Mouse (Mus musculus): ENCODE results near the gene Krt76.

Gene Krt76

GRCm38 (mm10) chr15:101892820-101893219 lies at the start of gene Krt76:
TSS of gene Krt76 (minus strand) at chr15:101892920.
- DNase-seq (ENCODE audit: low read depth in 2 of 2, low spot score in 2 of 2), result no peak

DNA sequence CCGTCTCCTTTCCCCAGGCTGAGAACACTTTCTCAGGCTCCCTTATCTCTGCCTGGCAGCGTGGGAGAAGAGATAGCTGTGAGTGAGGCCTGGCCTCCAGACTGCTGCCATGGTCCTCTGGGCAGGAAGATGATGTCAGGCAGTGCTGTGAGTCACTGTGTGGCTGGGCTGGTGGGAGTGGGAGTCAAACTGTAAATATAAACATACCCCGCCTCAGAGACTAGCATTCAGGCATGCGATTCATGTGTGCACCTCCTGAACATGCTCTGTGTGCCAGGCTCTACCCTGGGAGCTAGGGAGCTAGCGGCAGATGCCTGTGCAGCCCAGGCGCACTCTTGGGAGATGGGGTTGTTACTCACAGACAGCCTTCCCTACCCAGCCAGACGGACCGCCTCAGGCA lies 49.2 kb upstream of the Krt76 start:
- no peak for DNase-seq (ENCODE audit: low read depth in 2 of 2, low spot score in 2 of 2)

DNA sequence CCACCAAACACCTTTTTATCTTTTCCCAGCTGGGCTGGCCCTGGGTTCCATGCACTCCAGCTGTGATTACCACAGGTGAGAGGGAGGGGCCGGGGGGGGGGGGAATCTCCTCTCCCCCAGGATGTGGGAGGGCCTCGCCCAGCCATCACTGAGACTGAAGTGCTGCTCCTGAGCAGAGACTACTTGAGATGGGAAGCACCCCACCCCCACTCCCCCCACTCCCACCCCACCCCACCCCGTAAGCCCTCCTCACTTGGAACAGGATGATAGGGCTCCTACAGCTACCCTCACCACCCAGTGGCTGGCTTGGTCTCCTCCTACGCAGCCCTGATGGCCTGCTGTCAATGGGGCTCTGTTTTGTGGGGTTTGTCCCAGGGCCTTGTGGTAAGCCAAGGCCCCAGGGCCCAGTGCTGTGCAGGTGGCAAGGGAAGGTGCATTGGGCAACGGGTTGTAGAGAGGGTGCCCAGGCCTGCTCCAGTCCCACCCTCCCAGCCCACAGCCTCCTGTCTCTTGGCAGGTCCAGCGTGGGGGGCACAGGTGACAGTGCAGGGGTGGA lies 47.6 kb upstream of the Krt76 start, which contains the start of gene Krt79:
TSS of gene Krt79 (minus strand) at position 51 of the 556 bp plus-strand sequence.
- DNase-seq (ENCODE audit: low read depth in 2 of 2, low spot score in 2 of 2), result no peak

DNA sequence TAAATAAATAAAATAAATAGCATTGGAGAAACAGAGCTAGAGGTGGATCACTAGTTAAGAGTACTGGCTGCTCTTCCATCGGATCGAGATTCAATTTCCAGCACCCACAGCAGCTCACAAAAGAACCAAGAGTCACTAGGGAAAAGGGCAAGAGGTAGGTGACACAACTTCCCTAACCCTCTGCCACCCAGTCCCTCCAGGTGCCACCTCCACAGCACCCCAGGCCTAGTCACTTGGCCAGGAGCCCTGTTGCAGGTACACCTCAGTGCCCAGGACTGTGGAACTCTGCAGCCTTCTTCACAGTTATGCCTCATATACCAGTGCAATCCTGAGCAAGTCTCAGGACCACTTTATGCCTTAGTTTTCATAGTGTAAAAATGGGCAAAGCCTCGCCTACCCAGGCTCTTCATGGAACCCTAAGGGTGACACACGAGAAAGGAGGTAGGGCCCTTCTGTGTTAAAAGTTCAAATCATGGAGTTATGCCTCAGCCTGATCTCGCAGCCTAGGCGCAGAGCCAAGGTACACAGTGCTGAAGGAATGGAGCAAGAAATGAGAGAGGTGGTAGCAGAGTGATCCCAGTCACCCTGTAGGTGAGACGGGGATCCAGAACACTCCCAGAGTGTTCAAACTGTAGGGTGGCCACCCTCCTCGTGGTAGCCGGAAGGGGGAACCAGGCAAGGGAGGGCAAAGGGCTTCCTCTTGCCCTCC lies 46.0 kb upstream of the Krt76 start:
- DNase-seq (ENCODE audit: low read depth in 2 of 2, low spot score in 2 of 2), result no peak

GRCm38 (mm10) chr15:101933024-101933423 lies 40.3 kb upstream of the Krt76 start:
- no peak for DNase-seq (ENCODE audit: low read depth in 2 of 2, low spot score in 2 of 2)

GRCm38 (mm10) chr15:101929666-101930065 lies 36.9 kb upstream of the Krt76 start:
- DNase-seq (ENCODE audit: low read depth in 2 of 2, low spot score in 2 of 2), result no peak

DNA sequence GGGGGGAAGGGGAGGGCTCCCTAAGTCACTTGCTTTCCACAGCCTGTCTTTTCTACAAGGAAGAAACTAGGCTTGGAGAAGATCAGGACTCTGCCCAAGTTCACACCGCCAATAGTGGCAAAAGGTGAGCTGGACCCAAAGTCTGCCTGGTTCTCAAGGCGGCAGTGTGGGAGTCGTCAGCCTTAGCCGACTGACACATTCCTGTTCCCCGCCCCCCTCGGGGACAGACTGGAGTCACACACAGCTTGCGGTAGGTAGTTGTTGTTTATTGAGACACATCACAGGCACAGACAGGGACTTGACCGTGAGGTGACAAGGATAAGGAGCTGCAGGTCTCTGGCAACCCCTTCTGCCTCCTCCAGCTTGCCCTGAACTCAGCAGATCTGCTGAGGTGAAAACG lies 36.4 kb upstream of the Krt76 start:
- no peak for DNase-seq (ENCODE audit: low read depth in 2 of 2, low spot score in 2 of 2)

DNA sequence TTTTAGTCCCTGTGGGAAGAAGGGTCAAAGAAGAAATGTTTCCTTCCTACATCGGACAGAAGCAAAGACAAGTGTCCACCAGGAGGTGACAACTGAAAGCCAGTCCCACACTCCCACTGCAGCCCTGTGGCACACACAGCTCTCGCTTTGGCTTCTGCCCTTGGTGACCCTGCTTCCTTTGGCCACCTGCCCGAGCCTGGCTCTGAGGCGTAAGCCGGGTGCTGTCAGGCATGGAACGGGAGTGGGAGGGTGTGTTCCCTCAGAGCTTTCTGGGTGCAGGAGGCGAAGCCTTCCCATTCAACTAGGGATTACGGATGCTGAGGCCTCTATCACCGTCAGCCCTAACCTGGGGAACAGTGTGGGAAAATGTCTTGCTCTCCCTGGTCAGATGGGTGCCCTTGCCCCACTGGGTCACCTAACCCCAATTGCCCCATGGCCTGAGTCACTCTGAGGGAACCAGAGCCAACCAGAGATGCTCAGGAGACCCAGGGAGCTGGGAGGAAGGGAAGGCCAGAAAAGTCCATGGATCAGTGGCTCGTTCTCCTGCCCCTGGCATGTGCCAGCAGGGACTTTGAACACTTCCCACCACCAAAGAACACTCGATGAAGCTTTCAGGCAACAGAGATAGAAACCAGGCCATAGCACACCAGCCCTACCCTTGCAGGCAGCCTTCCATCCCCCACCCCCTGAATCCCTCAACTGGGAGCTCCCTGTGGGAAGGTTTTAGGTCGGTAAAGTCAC lies 34.8 kb upstream of the Krt76 start:
- no peak for DNase-seq (ENCODE audit: low read depth in 2 of 2, low spot score in 2 of 2)

- no peak for DNase-seq (ENCODE audit: low read depth in 2 of 2, low spot score in 2 of 2)
Measured at GRCm38 (mm10) chr15:101925041-101925440, 32.3 kb upstream of the Krt76 start.

GRCm38 (mm10) chr15:101924635-101925034 lies 31.9 kb upstream of the Krt76 start, which contains the start of gene Krt4:
TSS of gene Krt4 (minus strand) at chr15:101924735.
- no peak for DNase-seq (ENCODE audit: low read depth in 2 of 2, low spot score in 2 of 2)

GRCm38 (mm10) chr15:101922296-101922695 lies 29.6 kb upstream of the Krt76 start:
- DNase-seq (ENCODE audit: low read depth in 2 of 2, low spot score in 2 of 2), result no peak

DNA sequence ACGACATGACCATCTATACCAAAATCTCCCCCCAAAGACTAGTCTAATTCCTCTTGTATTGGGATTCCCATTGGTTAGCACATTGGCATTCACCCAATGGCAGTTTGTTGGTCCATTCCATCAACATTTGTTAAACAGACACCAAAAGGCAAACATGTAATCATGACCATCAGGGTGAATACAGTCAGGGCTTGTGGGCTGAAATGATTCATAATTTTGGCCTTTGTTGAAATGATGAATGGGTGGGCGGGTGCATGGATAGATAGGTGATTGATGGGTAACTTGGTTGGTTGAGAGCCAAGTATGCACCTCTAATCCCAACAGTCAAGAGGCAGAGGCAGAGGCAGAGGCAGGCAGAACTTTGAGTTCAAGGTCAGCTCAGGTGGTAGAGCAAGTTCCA lies 23.4 kb upstream of the Krt76 start:
- no peak for DNase-seq (ENCODE audit: low read depth in 2 of 2, low spot score in 2 of 2)

GRCm38 (mm10) chr15:101904849-101905248 lies 12.1 kb upstream of the Krt76 start:
- DNase-seq (ENCODE audit: low read depth in 2 of 2, low spot score in 2 of 2), result no peak

GRCm38 (mm10) chr15:101902171-101903149 lies 9.7 kb upstream of the Krt76 start:
- DNase-seq (ENCODE audit: low read depth in 2 of 2, low spot score in 2 of 2), result no peak

GRCm38 (mm10) chr15:101895216-101895615 lies 2.5 kb upstream of the Krt76 start:
- DNase-seq (ENCODE audit: low read depth in 2 of 2, low spot score in 2 of 2), result no peak

DNA sequence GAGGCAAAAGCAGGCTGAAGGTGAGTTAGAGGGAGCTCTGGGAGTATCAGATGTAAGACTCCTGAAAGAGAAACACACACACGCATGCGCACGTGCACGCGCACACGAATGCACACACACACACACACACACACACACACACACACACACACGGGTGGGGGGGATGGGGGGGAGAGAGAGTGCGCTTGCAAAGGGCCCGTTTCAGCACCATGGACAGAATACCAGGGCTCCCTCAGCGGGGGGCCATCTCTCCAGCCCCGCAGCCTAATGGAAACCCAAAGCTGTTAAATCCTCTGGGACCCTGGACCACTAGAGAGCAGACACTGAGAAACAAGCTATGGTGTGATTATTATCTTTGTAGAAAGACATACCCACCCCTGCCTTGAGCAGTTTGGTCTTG lies 12.9 kb downstream of the Krt76 start:
- DNase-seq (ENCODE audit: low read depth in 2 of 2, low spot score in 2 of 2), result no peak

DNA sequence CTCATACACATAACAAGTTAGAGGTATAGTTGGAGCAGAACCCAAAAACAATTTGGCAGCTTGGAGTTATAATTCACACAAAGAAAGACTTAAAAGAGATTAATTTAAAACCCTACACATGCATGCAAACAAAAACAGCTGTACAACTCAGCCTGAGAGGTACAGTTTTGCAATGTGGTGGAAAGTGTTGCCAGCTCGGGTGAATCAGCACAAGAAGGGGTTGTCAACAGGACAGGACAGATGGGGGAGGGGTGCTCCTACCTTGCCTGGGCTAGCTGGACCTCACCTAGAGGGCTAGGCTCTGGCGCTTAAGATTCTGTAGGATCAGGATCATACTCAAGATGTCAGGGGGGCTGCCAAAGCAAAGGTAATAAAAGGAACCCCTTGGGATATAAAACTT lies 14.7 kb downstream of the Krt76 start:
- no peak for DNase-seq (ENCODE audit: low read depth in 2 of 2, low spot score in 2 of 2)

- no peak for DNase-seq (ENCODE audit: low read depth in 2 of 2, low spot score in 2 of 2)
Measured at GRCm38 (mm10) chr15:101874383-101874782, 18.3 kb downstream of the Krt76 start.

GRCm38 (mm10) chr15:101873231-101873630 lies 19.5 kb downstream of the Krt76 start:
- no peak for DNase-seq (ENCODE audit: low read depth in 2 of 2, low spot score in 2 of 2)

DNA sequence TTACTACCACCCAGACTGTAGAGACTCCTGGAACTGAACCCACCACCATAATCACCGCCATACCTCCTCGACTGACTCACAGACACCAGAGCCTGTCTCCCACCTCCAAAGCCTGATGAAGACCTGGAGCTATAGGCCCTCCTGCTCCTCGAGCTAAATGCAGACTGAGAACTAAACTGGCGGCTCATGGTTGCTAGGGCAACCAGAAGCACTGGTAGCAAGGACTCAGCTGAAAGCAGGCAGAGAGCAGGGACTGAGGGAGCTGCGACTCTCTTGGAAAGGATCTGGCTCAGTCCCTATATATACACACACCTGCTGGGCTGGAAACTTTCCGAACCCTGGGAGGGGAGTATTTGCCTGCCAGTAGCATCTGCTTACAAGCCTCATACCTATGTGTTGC lies 23.3 kb downstream of the Krt76 start, which contains the start of gene Krt77:
TSS of gene Krt77 (minus strand) at position 275 of the 400 bp plus-strand sequence.
- DNase-seq (ENCODE audit: low read depth in 2 of 2, low spot score in 2 of 2), result no peak

DNA sequence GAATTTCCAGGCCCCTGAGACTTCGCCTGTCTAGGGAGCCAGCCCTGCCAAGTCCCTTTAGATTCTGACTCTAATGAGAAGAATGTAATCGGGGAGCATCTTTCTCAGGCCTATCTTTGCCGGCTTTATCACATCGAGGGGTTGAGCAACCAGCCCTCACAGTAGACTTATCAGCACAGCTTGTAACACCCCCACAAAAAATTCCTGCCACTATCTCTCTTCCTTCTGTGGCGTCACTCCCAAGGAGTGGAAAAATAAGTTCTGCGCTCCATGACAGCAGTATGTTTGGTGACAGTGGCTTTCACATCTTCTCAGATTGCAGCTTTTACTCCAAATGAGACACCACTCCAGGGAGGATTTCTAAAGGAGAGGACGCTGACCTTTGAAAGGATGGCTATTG lies 26.0 kb downstream of the Krt76 start:
- DNase-seq (ENCODE audit: low read depth in 2 of 2, low spot score in 2 of 2), result no peak

All from CD8-positive naive resting alpha-beta T cell, adult 2 months (primary cell).